Mouse (Mus musculus): ENCODE data around the gene Arap1.

Gene Arap1

DNA sequence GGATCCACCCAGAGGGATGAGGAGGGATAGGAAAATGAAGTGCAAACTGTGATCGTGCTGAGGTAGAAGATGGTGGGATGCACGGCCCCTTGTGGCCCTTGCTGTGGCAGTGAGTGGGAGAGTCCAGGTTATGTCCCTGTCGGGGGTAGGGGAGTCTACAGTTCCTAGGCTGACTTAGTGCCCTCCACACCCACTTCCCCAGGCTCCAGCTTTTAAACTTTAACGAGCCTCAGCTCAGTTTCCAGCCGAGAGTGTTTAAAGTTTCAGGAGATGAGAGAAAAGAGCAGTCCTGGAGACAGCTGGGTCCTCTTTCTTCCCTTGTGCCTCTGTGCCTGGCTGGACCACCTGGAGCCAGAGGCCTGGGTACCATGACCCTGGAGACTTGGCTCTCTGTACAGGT is 20.6 kb upstream of the Arap1 start:
- no peak for DNase-seq (ENCODE audit: low read depth)

DNA sequence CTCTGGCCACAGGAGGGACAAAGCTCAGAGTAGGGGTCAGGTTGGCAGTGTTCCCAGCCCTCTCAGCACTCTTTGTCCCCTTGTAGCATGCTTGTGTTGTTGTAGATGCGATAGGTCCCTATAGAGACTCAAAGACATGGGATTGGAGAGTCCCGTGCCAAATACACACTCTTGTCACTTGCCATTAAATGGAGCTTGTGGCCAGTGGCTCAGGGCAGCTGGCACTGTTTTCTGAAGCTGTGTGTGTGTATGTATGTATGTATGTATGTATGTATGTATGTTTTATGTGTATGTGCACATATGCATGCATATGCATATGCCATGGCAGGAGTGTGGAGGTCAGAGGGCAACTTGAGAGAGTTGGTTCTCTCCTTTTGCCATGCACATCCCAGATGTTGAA is 20.1 kb upstream of the Arap1 start:
- DNase-seq (ENCODE audit: low read depth), result no peak

DNA sequence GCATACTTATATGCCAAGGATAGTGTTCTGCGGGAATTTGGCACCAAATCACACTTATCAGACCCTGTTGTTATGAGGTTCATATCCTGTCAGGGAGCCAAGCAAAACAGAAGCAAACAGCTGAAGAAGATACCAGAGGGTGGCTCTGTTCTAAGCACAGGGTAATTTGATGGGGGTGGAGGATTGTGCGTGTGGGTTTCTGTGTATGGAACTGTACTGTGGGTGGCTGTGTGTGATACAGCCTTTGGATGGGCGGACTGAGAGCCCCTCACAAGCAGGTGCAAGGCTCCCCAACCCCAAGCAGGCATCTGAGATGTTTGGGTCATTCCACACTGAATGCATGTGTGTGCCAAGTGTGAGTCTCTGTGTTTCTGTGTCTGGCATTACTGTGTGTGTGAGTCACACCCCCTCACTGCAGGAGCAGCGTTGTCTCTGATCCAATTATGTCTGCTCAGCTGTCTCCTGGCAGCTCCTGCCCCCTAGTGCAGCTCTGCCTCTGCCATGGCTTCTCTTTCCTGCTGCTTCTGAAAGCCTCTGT is 19.2 kb upstream of the Arap1 start:
- no peak for DNase-seq (ENCODE audit: low read depth)

DNA sequence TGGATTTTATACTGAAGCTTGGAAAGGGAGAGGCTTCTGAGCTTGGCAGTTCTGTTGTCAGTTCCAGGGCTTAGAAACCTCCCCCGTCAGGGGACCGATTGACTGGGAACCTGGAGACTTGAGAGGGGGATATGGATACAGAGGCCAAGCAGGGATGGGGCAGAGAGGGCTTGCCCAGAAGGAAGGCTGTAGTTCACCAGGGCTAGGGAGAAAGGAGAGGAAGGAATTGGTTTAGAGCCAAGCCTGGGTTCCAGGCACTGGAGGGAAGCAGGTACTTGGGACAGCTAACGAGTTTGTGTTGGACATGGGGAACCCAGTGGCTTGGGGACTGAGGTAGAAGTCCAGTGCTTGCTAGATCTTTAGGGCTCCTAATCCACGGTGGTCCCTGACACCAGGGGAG is 18.3 kb upstream of the Arap1 start:
- DNase-seq (ENCODE audit: low read depth), result no peak

DNA sequence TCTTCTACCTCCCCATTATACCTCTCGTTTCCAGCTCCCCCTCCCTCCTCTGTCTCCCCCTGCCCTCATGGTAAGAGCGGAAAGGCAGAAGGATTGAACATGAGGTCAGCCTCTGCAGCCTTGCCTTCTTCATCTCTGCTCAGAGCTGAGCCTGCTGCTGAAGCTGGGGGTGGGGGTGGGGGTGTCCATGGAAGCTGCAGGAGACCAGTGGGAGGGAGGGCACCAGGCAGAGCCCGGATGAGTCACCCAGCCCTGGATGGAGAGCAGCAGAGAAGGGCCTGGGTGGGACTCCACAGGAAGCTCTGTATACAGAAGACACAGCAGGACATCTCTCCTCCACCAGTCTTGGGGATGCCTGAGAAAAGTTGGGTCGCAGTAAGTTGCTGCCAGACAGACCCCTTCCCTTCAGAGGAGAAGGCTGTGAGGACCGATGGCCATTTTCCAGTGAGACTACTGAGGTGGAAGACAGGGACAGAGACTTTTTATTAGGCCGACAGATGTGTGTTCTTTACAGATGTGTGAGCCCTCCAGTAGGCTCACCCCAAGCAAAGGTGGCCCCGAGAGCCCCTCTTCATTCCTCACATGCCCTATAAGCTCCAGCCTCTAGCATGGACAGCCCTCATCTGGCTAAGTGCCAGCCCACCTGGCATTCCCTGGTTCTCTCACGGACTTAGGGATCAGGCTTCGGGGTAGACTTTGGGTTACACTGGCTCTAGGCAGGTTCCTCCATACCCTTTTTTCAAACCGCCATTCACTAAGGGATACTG is 17.6 kb upstream of the Arap1 start:
- no peak for DNase-seq (ENCODE audit: low read depth)

DNA sequence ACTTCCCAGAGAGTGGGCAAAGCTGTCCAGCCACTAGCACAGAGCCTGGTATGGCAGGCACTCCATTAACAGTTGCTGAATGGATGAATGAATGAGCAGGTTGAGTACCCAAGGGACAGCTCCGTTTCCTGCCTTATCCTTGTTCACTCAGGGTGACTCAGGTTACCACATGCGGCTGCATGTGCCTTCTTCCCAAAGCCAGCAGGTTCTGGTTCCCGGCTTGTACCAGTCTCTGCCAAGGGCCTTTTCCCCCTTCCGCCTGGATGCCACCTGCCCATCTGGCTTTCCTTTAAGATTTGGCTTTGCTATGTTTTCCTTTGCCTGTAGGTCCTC is 17.1 kb upstream of the Arap1 start:
- DNase-seq (ENCODE audit: low read depth), result no peak

DNA sequence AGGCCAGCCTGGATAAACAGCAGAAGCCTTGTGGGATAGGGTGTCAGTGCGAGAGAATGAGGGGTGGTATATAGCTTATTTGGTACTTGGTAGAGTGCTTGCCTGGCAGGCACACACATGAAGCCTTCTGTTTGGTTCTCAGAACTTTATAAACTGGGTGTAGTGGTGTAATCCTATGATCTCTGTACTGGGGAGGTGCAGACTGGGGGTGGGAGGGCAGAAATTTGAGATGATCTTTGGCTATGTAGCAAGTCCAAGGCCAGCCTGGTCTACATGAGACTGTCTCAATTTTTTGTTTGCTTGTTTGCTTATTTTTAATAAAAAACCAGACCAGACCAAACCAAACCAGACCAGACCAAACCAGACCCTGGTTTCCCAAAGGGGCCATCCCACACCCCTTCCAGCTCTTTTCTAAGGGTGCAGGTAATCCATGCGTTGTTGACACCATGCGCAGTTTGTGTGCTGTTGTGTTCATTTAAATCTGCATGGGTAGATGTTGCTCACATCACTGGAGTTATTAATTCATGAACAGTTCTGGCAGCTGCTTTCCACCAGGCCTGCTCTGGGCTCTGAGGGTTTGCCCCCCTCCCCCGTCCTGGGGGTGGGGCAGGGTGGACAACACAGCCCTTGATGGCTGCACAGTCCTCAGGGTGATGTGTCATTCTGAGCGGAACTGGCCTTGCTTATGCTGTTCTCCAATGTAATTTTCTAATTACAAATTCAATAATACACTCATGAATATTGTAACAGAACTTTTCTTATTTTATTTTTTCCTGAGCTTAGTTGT is 15.6 kb upstream of the Arap1 start:
- no peak for DNase-seq (ENCODE audit: low read depth)

DNA sequence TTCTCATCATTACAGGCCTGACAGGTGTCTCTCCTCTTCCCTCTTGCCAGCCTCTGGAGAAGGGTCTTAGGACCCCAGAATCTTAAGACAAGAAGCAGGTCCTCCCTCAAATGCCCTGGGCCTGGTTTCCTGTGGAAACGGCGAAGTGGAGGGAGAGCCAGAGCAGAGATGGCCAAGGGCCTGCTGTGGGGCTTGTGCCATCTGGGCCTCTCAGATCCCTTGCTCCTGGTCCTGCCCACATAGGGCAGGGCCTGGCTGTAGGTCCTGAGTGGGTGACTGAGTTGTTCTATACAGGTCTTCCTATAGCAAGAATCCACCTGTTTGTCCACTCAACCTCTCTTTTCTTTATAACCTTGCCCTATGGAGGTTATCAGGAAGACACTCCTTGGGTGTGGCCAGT is 12.6 kb upstream of the Arap1 start:
- no peak for DNase-seq (ENCODE audit: low read depth)

DNA sequence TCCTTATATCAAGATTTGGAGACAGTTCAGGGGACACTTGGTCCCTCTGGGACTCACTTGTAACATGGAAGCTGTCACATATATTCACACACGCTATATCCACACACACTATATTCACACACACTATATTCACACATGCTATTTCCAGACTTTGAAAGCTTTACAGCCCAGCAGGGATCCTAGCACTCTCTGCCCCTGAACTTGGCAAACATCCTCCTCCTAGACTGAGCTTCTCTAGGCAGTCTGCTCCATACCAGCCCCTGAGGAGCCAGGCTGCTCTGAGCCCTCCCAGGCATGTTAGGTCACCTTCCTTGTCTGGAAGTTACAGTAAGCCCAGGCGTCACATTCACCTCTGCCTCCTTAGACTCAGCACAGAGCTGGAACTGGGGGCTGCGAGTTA is 11.2 kb upstream of the Arap1 start:
- no peak for DNase-seq (ENCODE audit: low read depth)

DNA sequence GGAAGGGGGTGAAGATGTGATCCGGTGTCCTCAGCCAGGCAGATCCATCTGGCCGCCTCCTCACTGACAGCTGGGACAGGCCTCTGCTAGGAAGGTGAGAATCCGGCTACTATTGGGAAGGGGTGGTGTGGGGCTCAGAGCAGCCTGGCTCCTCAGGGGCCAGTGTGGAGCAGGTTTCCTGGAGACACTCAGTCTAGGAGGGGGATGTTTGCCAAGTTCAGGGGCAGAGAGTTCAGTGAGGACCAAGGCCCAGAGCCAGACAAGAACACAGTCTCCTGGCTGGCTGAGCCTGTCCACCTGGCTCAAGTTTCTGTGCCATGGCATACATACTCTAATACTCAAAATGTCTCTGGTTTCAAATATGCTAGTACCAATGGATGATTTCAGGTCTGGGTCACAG is 10.5 kb upstream of the Arap1 start:
- DNase-seq (ENCODE audit: low read depth), result no peak

DNA sequence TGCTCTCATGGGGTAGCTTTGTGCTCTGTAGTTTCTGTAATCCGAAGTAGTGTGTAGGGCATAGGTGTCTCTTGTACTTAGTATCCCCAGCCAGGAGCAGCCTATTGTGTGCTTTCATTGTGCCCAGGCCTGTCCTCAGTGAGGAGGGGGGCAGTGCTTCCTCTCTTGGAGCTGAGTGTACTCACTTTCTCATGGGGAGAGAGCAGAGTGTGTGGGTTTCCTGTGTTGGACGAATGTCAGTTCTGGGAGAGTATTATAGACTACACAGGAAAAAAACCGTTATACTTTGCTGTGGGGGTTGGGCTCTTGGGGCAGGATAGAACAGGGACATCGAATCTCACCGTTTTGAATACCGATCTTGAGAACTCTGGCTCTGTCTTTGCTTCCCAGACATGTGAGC is 6.5 kb upstream of the Arap1 start:
- peak; percentile 44 for DNase-seq (ENCODE audit: low read depth)

DNA sequence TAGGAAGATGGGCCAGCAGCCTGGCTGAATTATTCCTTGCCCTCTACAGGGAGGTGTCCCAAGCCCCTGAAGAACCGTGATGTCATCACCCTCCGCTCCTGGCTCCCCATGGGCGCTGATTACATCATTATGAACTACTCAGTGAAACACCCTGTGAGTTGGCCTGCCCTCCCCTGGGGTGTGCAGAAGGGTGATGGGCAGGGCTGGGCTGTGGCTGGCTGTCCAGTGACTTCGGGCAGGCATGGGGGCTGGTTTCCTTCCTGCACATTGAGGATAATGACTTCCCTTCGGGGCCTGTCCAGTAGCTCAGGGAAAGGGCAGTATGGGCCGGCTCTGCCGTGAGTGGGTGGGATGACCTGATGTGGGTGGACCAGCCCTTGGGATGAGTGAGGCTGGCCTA is 4.7 kb upstream of the Arap1 start:
- no peak for DNase-seq (ENCODE audit: low read depth)

DNA sequence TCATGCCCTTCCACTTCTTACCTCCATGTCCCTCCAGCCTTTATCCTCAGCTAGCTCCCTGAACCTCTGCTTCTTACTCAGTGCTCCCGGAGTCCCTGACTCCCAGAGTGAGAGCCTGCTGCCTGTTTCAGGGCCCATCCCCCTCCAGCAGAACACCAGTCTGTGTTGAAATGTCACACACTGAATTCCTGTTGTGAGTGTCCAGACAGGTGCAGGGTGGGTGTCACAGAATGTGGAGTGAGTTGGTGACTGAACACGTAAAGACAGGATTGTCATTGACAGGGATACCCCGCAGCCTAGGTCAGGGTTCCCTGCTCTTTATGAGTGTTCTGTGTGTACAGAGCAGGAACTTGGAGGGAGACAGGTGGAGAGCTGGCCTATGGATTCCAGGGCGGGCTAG is 3.0 kb upstream of the Arap1 start:
- no peak for DNase-seq (ENCODE audit: low read depth)

DNA sequence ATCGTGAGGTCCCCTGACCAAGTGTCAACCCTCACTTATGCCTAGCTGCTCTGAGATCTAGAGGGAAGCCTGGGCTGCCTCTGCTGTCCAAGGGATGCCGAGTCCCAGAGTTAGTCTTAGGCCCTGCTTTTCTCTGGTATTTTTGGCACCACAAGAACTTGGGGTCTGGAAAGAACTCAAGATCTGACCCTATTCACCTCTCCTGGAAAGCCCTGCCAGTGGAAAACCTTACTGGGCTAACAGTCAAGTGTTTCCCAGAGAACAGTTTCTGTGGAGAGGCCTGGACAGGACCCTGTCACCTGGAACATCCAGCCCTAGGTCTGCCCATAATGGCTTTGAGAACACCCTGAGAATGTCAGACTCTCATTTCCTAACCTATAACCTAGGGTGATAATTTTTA is 876 bp upstream of the Arap1 start:
- no peak for DNase-seq (ENCODE audit: low read depth)

DNA sequence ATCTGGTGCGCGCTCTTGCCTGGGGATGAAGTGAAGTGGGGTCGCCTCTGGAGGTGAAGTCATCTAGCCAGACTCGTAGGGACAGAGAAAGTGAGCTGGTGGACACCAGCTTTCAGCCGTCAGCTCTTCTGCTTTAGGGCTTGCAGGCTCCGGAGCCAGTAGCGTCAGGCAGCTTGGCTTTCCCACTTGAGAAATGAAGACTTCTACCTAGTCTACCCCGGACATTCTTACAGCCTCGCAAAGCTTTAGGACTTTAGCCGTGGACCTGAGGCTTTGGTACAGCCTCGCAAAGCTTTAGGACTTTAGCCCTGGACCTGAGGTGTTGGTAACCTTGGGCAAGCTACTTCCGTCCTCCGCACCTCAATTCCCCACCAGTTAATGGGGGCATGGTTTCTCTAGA is 445 bp downstream of the Arap1 start:
- DNase-seq (ENCODE audit: low read depth), result peak; percentile 49

DNA sequence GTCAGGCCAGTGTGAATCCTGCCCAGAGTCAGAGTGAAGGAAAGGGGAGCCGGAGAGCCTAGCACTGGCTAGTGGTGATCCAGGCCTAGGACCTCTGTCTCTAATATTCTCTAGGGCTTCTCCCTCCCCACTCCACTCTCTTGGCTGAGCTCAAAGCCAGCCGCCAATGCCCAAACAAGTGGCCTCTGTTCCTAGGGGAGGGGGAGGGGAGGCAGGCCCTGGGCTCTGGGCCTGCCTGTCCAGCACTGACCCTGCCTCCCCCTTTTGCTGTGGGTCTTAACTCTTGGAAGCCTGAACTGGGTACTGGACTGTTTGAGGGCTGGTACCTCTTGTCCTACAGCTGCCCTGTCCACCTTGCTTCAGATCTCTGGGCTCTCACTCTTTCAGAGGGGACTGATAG is 2.0 kb downstream of the Arap1 start:
- DNase-seq (ENCODE audit: low read depth), result no peak

DNA sequence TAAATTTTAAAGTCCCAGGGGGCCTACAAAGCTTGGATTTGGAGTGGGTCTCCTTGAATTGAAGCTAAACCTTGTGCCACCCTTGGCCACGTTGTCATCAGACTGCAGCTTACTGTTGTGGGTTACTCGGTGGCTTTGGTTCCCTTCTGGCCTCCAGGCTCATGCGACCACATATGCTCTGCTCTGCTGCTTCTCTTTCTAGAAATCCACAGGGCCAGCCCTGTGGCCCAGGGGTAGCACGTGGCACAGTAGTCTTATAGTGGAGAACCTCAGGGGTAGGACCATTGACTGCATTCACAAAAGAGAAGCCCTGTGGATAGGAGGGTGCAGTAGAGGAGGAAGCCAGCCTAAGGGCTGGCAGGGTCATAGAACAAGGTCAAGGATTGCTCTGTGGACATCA is 4.5 kb downstream of the Arap1 start:
- DNase-seq (ENCODE audit: low read depth), result no peak

DNA sequence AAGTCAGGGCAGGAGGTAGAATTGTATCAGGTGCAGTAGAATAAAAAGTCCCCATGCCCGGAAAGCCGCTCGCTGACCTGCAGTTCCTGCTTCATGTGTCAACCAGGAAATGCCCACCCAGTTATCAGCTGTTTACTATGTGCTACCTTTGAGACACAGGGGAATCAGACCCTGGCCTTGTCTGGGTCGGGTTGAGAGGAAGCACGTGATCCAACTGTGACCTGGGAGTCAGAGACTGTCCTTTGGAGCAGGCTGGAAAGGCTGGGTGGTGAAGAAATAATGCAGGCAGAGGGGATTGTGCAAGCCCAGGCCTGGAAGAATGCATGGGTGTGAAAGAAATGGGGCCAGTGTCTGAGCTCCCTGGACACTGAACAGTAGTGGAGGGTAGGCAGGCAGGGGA is 6.6 kb downstream of the Arap1 start:
- no peak for DNase-seq (ENCODE audit: low read depth)

DNA sequence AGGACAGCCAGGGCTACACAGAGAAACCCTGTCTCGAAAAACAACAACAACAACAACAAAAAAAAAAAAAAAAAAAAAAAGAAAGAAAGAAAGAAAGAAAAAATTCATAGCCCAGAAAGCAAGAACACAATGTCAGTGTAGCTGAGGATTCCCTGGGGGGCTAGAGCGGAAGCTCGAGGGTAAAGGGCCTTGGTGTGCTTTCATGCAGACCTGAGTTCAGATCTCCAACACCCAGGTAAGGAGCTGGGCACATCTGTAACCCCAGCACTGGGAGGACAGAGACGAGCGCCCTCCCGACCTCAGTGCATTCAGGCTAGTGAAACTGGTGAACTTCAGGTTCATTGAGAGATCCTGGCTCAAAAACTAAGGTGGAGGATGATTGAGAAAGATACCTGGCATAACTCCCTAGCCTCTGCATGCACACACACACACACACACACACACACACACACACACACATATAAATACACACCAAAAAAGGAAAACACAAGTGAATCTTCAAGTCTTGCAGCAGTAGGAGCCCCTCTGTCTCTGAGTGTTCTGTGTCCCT is 7.8 kb downstream of the Arap1 start:
- DNase-seq (ENCODE audit: low read depth), result no peak

DNA sequence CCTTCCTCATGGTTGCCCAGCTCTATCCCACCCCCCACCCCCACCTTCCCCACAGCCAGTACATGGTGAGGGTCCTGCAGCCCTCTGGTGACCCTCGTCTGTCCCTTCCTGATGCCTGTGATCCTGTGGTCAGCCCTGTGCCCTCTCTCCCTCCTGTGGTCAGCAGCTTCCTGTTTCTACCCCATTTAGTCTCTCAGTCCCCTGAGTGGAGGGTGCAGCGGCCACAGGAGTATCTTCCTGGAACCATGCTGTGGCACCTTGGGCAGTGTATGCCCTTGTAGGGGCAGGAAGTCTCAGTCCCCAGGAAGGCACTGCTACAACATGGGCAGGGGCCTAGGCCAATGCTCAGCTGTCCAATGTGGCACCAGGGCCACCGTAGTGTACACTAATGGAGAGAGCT is 9.0 kb downstream of the Arap1 start:
- no peak for DNase-seq (ENCODE audit: low read depth)

DNA sequence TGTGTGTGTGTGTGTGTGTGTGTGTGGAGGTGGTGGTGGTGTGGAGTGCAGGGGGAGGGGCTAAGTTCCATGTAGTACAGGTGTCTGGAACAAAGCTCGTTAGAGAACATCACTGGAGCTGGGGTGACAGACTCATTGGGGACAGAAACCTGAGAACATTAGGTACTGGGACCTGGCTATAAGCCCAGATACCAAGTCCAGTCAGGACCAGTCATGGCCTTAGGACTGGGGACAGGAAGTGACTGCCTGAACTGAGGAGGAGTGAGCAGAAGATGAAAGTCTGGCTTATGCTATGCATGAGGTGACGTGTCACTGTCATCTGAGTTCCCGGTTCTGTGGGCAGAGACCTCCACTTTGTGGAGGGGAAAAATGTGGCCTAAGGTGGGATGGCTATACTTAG is 12.5 kb downstream of the Arap1 start:
- no peak for DNase-seq (ENCODE audit: low read depth)

DNA sequence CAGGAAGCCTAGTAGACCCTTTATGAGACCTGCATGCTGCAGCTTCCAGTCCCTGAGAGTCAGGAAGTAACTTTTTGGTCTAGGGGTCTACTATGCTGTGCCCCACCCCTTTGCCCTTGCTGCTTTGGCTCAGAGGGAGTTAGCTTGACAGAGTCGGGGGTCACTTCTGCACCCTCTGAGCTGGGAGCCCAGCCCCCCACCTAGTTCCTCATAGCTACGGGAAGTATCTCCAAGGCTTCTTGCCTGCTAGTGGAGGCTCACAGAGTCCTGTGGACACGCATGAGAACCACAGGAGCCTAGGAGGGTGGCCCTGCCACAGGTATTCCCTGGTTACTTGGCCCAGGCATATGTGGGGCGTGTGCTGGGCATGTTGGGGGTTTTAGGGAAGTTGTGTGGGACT is 13.2 kb downstream of the Arap1 start:
- DNase-seq (ENCODE audit: low read depth), result no peak

DNA sequence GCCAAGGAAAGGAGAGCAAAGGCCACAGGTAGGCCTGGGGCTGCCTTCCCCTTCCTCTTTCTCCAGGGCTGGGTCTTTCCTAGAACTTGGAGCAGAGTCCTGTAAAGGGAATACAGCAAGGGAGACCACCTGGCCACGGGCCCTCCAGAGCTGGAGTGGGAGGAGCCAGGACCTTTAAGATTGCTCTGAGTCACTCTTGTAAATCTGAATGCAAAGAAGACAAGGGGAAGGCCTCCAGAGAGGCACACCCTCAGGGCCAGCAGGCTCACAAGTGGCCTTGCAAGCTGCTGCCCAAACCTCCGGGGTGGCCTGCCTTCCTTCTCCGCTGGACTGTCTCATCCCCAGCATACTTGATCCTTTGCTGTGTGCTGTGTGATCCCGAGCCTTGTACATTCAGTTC is 13.9 kb downstream of the Arap1 start:
- no peak for DNase-seq (ENCODE audit: low read depth)
